Mouse (Mus musculus) fat pad, adult 2 months (tissue): ENCODE results near the gene Rnf10.
"Not testable (repeated sequence)": the region's sequence is repeated elsewhere in the genome, so short reads cannot be mapped to it uniquely, and the experiment has no call there.

Source experiments
- DNase-seq: peaks from one replicate; pipeline ENCODE4 v3.0.0-alpha.2; 2011; ENCODE audit warnings: low read depth, low spot score; ENCODE audit errors: extremely low read depth

Gene Rnf10

DNA sequence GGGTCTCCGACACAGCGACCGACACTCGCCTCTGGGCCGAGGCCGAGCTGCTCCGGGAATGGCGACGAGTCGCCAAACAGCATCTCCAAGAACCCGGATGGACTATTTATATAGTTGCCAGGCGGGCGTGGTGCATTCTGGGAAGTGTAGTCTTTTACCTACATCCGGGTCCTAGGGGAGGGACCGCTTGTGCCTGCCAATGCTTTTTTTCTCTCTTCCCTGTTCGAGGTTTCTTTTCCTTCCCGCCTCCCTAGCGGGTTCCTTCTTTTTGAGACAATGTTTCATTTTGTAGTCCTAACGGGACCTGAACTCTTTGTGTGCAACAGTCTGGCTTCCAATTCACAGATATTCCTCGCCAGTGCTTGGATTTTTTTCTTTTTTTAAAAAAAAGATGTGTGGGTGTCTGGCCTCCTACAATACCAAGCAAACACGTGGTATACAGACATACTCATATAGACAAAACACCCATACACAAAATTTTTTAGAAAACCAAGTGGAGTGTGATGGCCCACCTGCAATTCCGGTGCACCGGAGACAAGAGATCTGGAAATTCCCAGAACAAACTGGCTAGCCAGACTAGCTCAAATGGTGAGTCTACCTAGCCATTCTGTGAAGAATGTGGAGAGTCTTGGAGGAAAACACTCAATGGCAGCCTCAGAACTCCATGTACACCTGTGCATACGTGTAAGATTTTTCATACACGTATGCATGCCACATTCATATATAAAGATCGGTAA, at the start of gene Rnf10:
Gene Rnf10 (minus strand): TSS at position 87 of the 737 bp plus-strand sequence.
- DNase-seq = no peak

DNA sequence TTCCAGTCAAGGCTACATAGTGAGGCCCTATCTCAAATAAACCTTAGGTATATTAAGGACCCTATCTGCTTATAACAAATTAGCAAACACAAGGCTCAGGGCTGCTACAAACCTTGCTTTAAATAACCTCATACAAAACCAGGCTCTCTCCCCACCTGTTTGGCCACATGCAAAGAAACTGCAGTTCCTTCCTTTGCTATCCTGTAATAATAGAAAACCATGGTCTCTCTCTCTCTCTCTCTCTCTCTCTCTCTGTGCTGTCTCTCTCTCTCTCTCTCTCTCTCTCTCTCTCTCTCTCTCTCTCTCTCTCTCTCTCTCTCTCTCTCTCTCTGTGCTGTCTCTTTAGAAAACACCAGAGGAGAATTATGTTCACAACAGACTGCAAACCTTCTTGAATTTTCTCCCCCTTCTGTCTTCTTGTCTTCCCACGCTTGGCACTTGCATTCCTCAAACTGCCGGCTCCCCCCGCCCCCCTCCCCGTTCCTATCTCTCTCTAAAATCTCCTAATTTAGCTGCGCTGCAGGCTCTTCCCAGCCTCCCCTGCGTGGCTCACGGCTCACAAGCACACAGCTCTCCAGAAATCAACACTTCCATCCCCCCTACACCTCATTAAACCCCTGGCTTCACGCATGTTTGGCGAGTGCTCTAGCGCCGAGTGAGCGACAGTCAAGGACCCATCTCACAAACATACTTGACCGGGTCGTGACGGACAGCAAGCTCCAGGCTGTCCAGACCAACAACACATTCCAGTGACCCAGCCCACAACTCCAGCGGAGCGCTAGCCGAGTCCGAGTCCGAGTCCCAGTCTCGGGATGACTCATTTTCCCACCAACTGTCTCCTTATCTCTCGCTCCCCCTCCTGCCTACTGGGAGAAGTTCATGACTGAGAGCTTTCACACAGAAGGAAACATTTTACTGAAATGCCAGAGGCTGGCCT, 46.6 kb upstream of the Rnf10 start:
- no peak for DNase-seq

- no peak for DNase-seq
Observed at GRCm38 (mm10) chr5:115317645-115318328, 45.1 kb upstream of the Rnf10 start.

DNA sequence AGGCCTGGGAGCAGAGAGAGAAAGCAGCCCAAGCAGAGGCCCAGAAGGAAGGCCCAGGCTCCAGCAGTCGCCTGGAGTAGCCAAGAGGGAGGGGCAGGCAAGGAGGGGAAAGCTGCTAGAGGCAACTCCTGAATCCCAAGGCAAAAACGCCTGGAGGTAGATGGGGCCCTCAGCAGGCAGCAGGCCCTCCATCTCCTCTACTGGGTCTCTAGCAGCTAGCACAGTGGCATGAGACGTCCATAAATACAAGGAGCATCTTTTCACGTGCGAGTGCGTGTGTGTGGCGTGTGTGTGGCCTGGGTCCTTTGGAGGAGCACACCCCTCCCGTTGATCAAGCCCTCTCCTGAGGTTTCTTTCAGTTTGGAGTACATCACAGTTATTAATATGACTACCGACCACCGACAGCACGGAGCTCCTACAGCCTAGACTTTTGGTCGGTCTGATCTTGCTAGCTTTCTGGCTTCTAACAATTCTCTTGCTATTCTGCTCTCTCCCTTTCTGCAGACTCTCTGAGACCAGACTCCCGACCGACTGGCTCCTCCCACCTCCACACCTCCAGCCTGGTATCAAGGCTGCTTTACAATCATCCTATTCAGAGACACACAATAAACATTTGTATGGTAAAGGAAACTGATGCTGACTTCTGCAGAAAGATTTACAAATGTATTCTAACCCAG, 44.4 kb upstream of the Rnf10 start:
- no peak for DNase-seq

GRCm38 (mm10) chr5:115313668-115313943, 40.9 kb upstream of the Rnf10 start:
- DNase-seq = no peak

DNA sequence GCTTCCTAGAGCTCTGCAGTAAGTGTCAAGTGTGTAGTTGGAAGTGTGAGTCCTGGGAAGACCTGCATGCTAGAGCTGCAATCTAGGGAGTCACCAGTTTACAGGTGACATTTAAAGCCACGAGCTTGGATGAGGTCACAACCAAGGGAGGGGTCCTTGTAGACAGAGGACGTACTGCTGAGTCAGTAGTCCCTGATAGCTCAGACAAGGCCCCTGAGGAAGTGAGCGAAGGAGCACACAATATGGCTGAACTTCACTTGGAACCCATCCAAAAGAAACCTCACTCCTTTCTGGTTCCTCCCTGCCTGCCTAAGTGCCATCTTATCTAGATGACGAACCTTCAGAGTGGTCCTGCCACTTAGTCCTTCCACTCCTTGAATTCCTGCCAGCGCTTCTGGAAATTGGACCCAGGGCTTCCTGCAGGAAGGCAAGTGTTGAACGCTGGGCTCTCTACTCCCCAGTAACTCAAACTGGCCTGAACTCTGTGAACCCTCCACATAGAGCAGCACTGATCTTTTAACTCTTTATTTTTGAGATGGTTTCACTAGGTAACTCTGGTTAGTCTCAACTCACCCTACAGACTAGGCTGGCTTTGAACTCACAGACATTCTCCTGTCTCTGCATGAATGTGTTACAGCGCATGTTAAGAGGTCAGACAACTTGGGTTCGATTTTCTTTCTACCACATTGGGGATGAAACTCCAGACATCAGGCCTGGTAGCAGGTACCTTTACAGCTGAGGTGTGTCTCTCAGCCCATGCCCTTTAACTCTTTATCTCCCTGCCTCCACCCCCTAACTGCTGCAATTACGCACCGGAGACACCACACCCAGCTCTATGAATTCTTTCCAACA, 40.3 kb upstream of the Rnf10 start:
- no peak for DNase-seq

GRCm38 (mm10) chr5:115312354-115312753, 39.7 kb upstream of the Rnf10 start:
- DNase-seq = no peak

DNA sequence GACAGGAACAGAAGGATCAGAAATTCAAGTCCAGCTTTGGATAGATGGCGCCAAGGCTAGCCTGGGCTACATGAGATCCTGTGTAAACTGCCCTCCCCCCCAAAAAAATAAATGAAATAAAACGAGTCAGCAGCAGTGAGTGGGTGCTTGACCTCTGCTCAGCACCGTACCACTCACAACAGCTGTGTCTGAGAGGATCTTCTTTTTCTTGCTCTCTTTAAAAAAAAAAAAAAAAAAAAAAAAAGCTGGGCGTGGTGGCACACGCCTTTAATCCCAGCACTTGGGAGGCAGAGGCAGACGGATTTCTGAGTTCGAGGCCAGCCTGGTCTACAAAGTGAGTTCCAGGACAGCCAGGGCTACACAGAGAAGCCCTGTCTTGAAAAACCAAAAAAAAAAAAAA, 29.5 kb upstream of the Rnf10 start:
- DNase-seq = not testable (repeated sequence)

- no peak for DNase-seq
Observed at GRCm38 (mm10) chr5:115301615-115302014, 28.9 kb upstream of the Rnf10 start.

GRCm38 (mm10) chr5:115300792-115301614, 28.3 kb upstream of the Rnf10 start, which contains the start of gene Dynll1:
Dynll1 (minus strand) TSS chr5:115300999.
- DNase-seq = no peak

GRCm38 (mm10) chr5:115300035-115300744, 27.5 kb upstream of the Rnf10 start:
- no peak for DNase-seq

DNA sequence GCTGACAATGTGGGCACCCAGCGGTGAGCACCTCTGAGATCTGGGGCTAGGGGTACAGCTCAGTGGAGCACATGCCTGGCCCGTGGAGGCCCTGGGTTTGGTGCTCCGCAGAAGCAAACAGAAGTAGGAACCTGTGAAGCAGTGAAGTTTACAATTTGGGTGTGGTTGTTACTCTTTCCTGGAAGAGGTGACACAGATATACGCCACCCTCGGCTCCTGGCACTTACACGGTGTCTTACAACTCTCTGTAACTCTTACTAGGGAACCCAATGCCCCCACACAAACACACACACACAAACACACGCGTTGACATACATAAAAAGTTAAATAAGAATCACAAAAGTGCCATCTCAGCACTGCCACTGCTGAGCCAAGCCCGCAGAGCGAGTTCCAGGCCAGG, 23.6 kb upstream of the Rnf10 start:
- no peak for DNase-seq

GRCm38 (mm10) chr5:115294173-115294572, 21.5 kb upstream of the Rnf10 start:
- no peak for DNase-seq

DNA sequence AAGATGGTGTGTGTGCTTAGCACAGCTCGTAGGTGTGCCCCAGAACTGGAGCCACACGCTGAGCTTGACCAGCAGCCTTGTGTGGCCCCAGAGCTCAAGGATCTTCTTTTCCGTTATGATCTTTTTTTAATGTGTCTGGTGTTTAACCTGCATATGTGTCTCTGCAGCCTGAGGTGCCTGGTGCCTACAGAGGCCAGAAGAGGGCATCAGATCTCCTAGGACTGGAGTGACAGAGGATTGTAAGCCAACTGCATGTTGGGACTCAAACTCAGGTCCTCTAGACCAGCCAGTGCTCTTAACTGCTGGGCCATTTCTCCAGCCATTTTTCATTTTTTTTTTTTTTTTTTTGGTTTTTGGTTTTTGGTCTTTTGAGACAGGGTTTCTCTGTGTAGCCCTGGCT, 12.0 kb upstream of the Rnf10 start:
- DNase-seq = no peak

- no peak for DNase-seq
Observed at GRCm38 (mm10) chr5:115280050-115280687, 7.5 kb upstream of the Rnf10 start.

- no peak for DNase-seq
Observed at GRCm38 (mm10) chr5:115279226-115280049, 6.7 kb upstream of the Rnf10 start, which contains the start of gene Coq5. Coq5 (plus strand) TSS chr5:115279666.

DNA sequence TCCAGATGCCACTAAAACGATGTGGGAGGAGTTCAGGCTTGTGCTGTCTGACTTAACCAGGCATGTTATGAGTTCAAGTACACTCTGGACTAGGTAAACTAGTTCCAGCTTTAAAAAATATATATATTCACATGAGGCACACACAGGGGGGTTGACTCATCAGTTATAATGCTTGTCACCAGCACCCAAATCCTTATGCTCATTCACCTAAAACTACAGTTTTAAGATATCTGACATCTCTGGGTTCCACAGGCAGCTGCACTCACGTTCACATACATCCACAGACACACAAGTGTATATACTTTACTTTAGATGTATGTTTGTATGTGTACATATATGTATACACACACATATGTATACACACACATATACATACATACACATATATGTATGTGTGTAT, 6.1 kb upstream of the Rnf10 start:
- DNase-seq = no peak
